Mouse (Mus musculus) embryonic fibroblast, embryonic 13.5 days (primary cell): Measurements from ENCODE around the gene Ms4a4d.

Source experiments
- CTCF ChIP-seq: IDR thresholded peaks from 2 replicates; pipeline ENCODE4 v1.5.1; 2011; ENCODE audit warnings: mild to moderate bottlenecking, control low read depth, low read length, moderate library complexity, borderline replicate concordance; ENCODE audit not compliant: insufficient read depth
- POLR2A ChIP-seq: IDR thresholded peaks from 2 replicates; pipeline ENCODE4 v1.6.1; 2011; ENCODE audit warnings: low read depth, mild to moderate bottlenecking, control low read depth, low read length, moderate library complexity

GRCm38 (mm10) chr19:11492671-11493070 lies 43.9 kb upstream of the Ms4a4d start:
- no peak for TF ChIP-seq CTCF
- TF ChIP-seq POLR2A = no peak
